Mouse (Mus musculus) limb, embryonic 11.5 days (tissue): ENCODE measurements around the gene Sycn. TPM values are rescaled to one million over a fixed set of nuclear protein-coding genes. Genes with fewer than 3 reads are reported as not detected.

Experiments used
- ATAC-seq: fragments of 200-750 bp; cut with Nextera tagmentation; 2 replicates; pipeline ENCODE4 v1.8.0; 2017; ENCODE audit warnings: low read depth; ENCODE audit not compliant: insufficient number of reproducible peaks, low FRiP score, low TSS enrichment
- DNase-seq: peaks from one replicate; pipeline ENCODE4 v3.0.0-alpha.2; 2015; ENCODE audit warnings: low spot score
- H3K27ac ChIP-seq: fragments of 300-500 bp; sonication (generic); replicated peaks from 2 replicates; pipeline ENCODE4 v1.5.1; 2014; ENCODE audit warnings: low read depth, mild to moderate bottlenecking, low read length
- H3K27me3 ChIP-seq: fragments of 300-500 bp; sonication (generic); 2 replicates; pipeline ENCODE4 v1.6.1; 2014; ENCODE audit warnings: mild to moderate bottlenecking, low read length, mixed read lengths; ENCODE audit not compliant: control insufficient read depth, insufficient read depth
- H3K36me3 ChIP-seq: fragments of 300-500 bp; sonication (generic); 2 replicates; pipeline ENCODE4 v1.6.1; 2014; ENCODE audit warnings: mild to moderate bottlenecking, low read length, moderate library complexity, mixed read lengths; ENCODE audit not compliant: control insufficient read depth, insufficient read depth
- H3K4me1 ChIP-seq: fragments of 300-500 bp; sonication (generic); 2 replicates; pipeline ENCODE4 v1.6.1; 2014; ENCODE audit warnings: low read length, mixed read lengths; ENCODE audit not compliant: control insufficient read depth, insufficient read depth
- H3K4me2 ChIP-seq: fragments of 300-500 bp; sonication (generic); 2 replicates; pipeline ENCODE4 v1.6.1; 2014; ENCODE audit warnings: low read depth, mild to moderate bottlenecking, moderate library complexity; ENCODE audit not compliant: severe bottlenecking
- H3K4me3 ChIP-seq: fragments of 300-500 bp; sonication (generic); 2 replicates; pipeline ENCODE4 v1.5.1; 2014; ENCODE audit warnings: low read depth, low read length
- H3K9ac ChIP-seq: fragments of 300-500 bp; sonication (generic); 2 replicates; pipeline ENCODE4 v1.6.1; 2014; ENCODE audit warnings: mild to moderate bottlenecking, low read length
- H3K9me3 ChIP-seq: fragments of 300-500 bp; sonication (generic); 2 replicates; pipeline ENCODE4 v1.6.1; 2016; ENCODE audit warnings: low read length; ENCODE audit not compliant: control insufficient read depth
- WGBS: fragments of 180-500 bp; shearing (Covaris S2); extraction: QIAGEN DNeasy Blood & Tissue Kit; methylation state at CpG from one replicate; pipeline ENCODE4 v1.1.7; 2014; 5-methylcytosine and 5-hydroxymethylcytosine counted together
- polyA plus RNA-seq: library from polyadenylated mRNA; unstranded; fragments of >200 nt; fragmentation: Nextera tagmentation; extraction: Ambion mirVana; gene quantifications from 2 replicates; pipeline ENCODE4 v1.2.1, GENCODE M21; 2014

The Sycn gene
- polyA plus RNA-seq, 1 experiment from 2014 or later: not detected

- Histone ChIP-seq H3K27me3 (no peaks in the 10 kb centered on the region), H3K4me1 (no peaks in the 10 kb centered on the region), H3K36me3 (peaks cover 36% of the 10 kb centered on the region), H3K27ac (no peak overlapping the region), H3K9me3 (no peaks in the 10 kb centered on the region), H3K4me3 (no peak overlapping the region), H3K9ac (no peak overlapping the region), H3K4me2 (no peak overlapping the region)
- 91% methylated on average over 13 of the region's 13 CpGs for WGBS
- ATAC-seq: no peak
- DNase-seq: no peak
These were observed 22.3 kb downstream of the Sycn start for GRCm38 (mm10) chr7:28562951-28563350.

- no peaks in the 10 kb centered on the region for H3K27me3 ChIP-seq
- H3K4me1 ChIP-seq: no peaks in the 10 kb centered on the region
- no peak overlapping the region for H3K4me2 ChIP-seq
- DNase-seq (no peak), ATAC-seq (no peak)
- WGBS: 84% methylated on average over 5 of the region's 5 CpGs
- H3K27ac ChIP-seq: no peak overlapping the region
- H3K36me3 ChIP-seq: peaks cover 30% of the 10 kb centered on the region
- H3K4me3 ChIP-seq: no peak overlapping the region
- no peak overlapping the region for H3K9ac ChIP-seq
- H3K9me3 ChIP-seq: no peaks in the 10 kb centered on the region
These were observed 24.7 kb downstream of the Sycn start for GRCm38 (mm10) chr7:28565407-28565806.

- Histone ChIP-seq H3K27ac (no peak overlapping the region), H3K9me3 (no peaks in the 10 kb centered on the region), H3K4me1 (no peaks in the 10 kb centered on the region), H3K27me3 (no peaks in the 10 kb centered on the region), H3K36me3 (peaks cover 22% of the 10 kb centered on the region), H3K4me2 (no peak overlapping the region), H3K9ac (no peak overlapping the region), H3K4me3 (no peak overlapping the region)
- ATAC-seq (no peak), DNase-seq (no peak)
- WGBS: 88% methylated on average over 4 of the region's 4 CpGs
These were observed 26.9 kb downstream of the Sycn start for GRCm38 (mm10) chr7:28567539-28567938.

GRCm38 (mm10) chr7:28568253-28568652 lies 27.6 kb downstream of the Sycn start:
- Histone ChIP-seq H3K4me1 (no peaks in the 10 kb centered on the region), H3K4me3 (no peak overlapping the region), H3K27me3 (no peaks in the 10 kb centered on the region), H3K4me2 (no peak overlapping the region), H3K9ac (no peak overlapping the region), H3K9me3 (no peaks in the 10 kb centered on the region), H3K36me3 (peaks cover 21% of the 10 kb centered on the region), H3K27ac (no peak overlapping the region)
- no peak for ATAC-seq
- DNase-seq: peak; percentile 70

GRCm38 (mm10) chr7:28570291-28570981 lies 29.8 kb downstream of the Sycn start:
- Histone ChIP-seq H3K9ac (0 out of 2 replicates have a peak overlapping the region, but pooled peaks have one; percentile 1), H3K36me3 (peaks cover 7% of the 10 kb centered on the region), H3K9me3 (no peaks in the 10 kb centered on the region), H3K27me3 (no peaks in the 10 kb centered on the region), H3K4me3 (no peak overlapping the region), H3K4me1 (no peaks in the 10 kb centered on the region), H3K27ac (no peak overlapping the region), H3K4me2 (no peak overlapping the region)
- ATAC-seq: no peak
- DNase-seq: no peak
- WGBS: 76% methylated on average over 12 of the region's 12 CpGs

- no peaks in the 10 kb centered on the region for H3K4me1 ChIP-seq
These were observed 30.4 kb downstream of the Sycn start for GRCm38 (mm10) chr7:28570982-28571682.

GRCm38 (mm10) chr7:28572689-28573088 lies 32.0 kb downstream of the Sycn start:
- H3K27me3 ChIP-seq: no peaks in the 10 kb centered on the region
- H3K4me3 ChIP-seq: no peak overlapping the region
- no peaks in the 10 kb centered on the region for H3K9me3 ChIP-seq
- no peak overlapping the region for H3K27ac ChIP-seq
- H3K36me3 ChIP-seq: peaks cover under 1% of the 10 kb centered on the region
- H3K4me1 ChIP-seq: no peaks in the 10 kb centered on the region
- no peak overlapping the region for H3K9ac ChIP-seq
- ATAC-seq (no peak), DNase-seq (no peak)
- H3K4me2 ChIP-seq: no peak overlapping the region
- 85% methylated on average over 5 of the region's 5 CpGs for WGBS

More at GRCm38 (mm10) chr7:28570982-28571682, 30.4 kb downstream of the Sycn start:
- Histone ChIP-seq H3K27ac (no peak overlapping the region), H3K9me3 (no peaks in the 10 kb centered on the region), H3K36me3 (peaks cover 7% of the 10 kb centered on the region), H3K9ac (0 out of 2 replicates have a peak overlapping the region, but pooled peaks have one; percentile 1), H3K27me3 (no peaks in the 10 kb centered on the region), H3K4me3 (no peak overlapping the region), H3K4me2 (no peak overlapping the region)
- ATAC-seq: no peak
- DNase-seq: no peak
- 49% methylated on average over 5 of the region's 5 CpGs for WGBS

GRCm38 (mm10) chr7:28573236-28573635 lies 32.6 kb downstream of the Sycn start:
- H3K4me2 ChIP-seq: no peak overlapping the region
- no peak overlapping the region for H3K4me3 ChIP-seq
- WGBS: 97% methylated on average over 3 of the region's 3 CpGs
- no peaks in the 10 kb centered on the region for H3K9me3 ChIP-seq
- H3K36me3 ChIP-seq: no peaks in the 10 kb centered on the region
- no peak for DNase-seq
- no peaks in the 10 kb centered on the region for H3K4me1 ChIP-seq
- no peak for ATAC-seq
- no peak overlapping the region for H3K9ac ChIP-seq
- no peaks in the 10 kb centered on the region for H3K27me3 ChIP-seq
- no peak overlapping the region for H3K27ac ChIP-seq
